Mouse (Mus musculus) stomach, embryonic 15.5 days (tissue): ENCODE measurements at regions not wholly inside any gene's neighbourhood (a gene's known extent, or its start where the extent isn't known, plus 50 kb on each side); places are given as distances from the start of the nearest gene placed in this dataset.

Experiments used
- ATAC-seq: fragments of 200-750 bp; cut with Nextera tagmentation; 2 replicates; pipeline ENCODE4 v1.8.0; 2017; ENCODE audit warnings: low read depth, moderate number of reproducible peaks, moderate TSS enrichment; ENCODE audit not compliant: insufficient read depth, low FRiP score
- H3K27ac ChIP-seq: fragments of 300-500 bp; sonication (generic); 2 replicates; pipeline ENCODE4 v1.5.1; 2015; ENCODE audit warnings: mild to moderate bottlenecking, inconsistent platforms
- H3K27me3 ChIP-seq: fragments of 300-500 bp; sonication (generic); replicated peaks from 2 replicates; pipeline ENCODE4 v1.6.1; 2015; ENCODE audit warnings: inconsistent platforms
- H3K36me3 ChIP-seq: fragments of 300-500 bp; sonication (generic); 2 replicates; pipeline ENCODE4 v1.6.1; 2015; ENCODE audit warnings: inconsistent platforms
- H3K4me1 ChIP-seq: fragments of 300-500 bp; sonication (generic); 2 replicates; pipeline ENCODE4 v1.6.1; 2015; ENCODE audit warnings: inconsistent platforms
- H3K4me2 ChIP-seq: fragments of 300-500 bp; sonication (generic); 2 replicates; pipeline ENCODE4 v1.6.1; 2015; ENCODE audit warnings: mild to moderate bottlenecking, inconsistent platforms
- H3K4me3 ChIP-seq: fragments of 300-500 bp; sonication (generic); replicated peaks from 2 replicates; pipeline ENCODE4 v1.5.1; 2015; ENCODE audit warnings: inconsistent platforms
- H3K9ac ChIP-seq: fragments of 300-500 bp; sonication (generic); 2 replicates; pipeline ENCODE4 v1.6.1; 2015; ENCODE audit warnings: inconsistent platforms
- H3K9me3 ChIP-seq: fragments of 300-500 bp; sonication (generic); 2 replicates; pipeline ENCODE4 v1.6.1; 2016; ENCODE audit warnings: inconsistent platforms
- WGBS: fragments of 180-500 bp; shearing (Covaris S2); methylation state at CpG from one replicate; pipeline ENCODE4 v1.1.7; 2015; 5-methylcytosine and 5-hydroxymethylcytosine counted together

- 76% methylated on average over 11 of the region's 11 CpGs for WGBS
- Histone ChIP-seq H3K4me2 (peak overlapping the region; percentile 31; the same call in 1 of the 2 replicates), H3K9me3 (no peaks in the 10 kb centered on the region), H3K36me3 (no peaks in the 10 kb centered on the region), H3K4me1 (peaks cover 1% of the 10 kb centered on the region; the same call in 1 of the 2 replicates), H3K4me3 (no peak overlapping the region), H3K27ac (no peak overlapping the region), H3K27me3 (no peaks in the 10 kb centered on the region), H3K9ac (no peak overlapping the region)
- no peak for ATAC-seq
Observed at GRCm38 (mm10) chr8:64366226-64366973, 160.3 kb upstream of the Tll1 start.

- no peaks in the 10 kb centered on the region for H3K36me3 ChIP-seq
- H3K9me3 ChIP-seq, result no peaks in the 10 kb centered on the region
- H3K4me2 ChIP-seq, result no peak overlapping the region
- no peak for ATAC-seq
- H3K9ac ChIP-seq, result no peak overlapping the region
- 76% methylated on average over 5 of the region's 5 CpGs for WGBS
- no peak overlapping the region for H3K4me3 ChIP-seq
- no peaks in the 10 kb centered on the region for H3K27me3 ChIP-seq
- no peaks in the 10 kb centered on the region for H3K4me1 ChIP-seq
- H3K27ac ChIP-seq, result no peak overlapping the region
Observed at GRCm38 (mm10) chr8:64357092-64357491, 151.0 kb upstream of the Tll1 start.

- no peaks in the 10 kb centered on the region for H3K27me3 ChIP-seq
- no peaks in the 10 kb centered on the region for H3K36me3 ChIP-seq
- H3K9me3 ChIP-seq, result no peaks in the 10 kb centered on the region
- no peak overlapping the region for H3K4me2 ChIP-seq
- H3K4me3 ChIP-seq, result no peak overlapping the region
- no peaks in the 10 kb centered on the region for H3K4me1 ChIP-seq
- WGBS, result 72% methylated on average over 3 of the region's 3 CpGs
- ATAC-seq, result no peak
- no peak overlapping the region for H3K27ac ChIP-seq
- H3K9ac ChIP-seq, result no peak overlapping the region
Observed at GRCm38 (mm10) chr8:64348082-64348646, 142.1 kb upstream of the Tll1 start.

- Histone ChIP-seq H3K9ac (no peak overlapping the region), H3K9me3 (no peaks in the 10 kb centered on the region), H3K4me2 (no peak overlapping the region), H3K27me3 (no peaks in the 10 kb centered on the region), H3K4me3 (no peak overlapping the region), H3K4me1 (no peaks in the 10 kb centered on the region), H3K36me3 (no peaks in the 10 kb centered on the region), H3K27ac (no peak overlapping the region)
- WGBS, result 78% methylated on average over 2 of the region's 2 CpGs
- no peak for ATAC-seq
Observed at GRCm38 (mm10) chr8:64347490-64347889, 141.4 kb upstream of the Tll1 start.

GRCm38 (mm10) chr8:64346428-64346827 lies 140.4 kb upstream of the Tll1 start:
- ATAC-seq, result no peak
- no peaks in the 10 kb centered on the region for H3K27me3 ChIP-seq

GRCm38 (mm10) chr8:64344933-64345332 lies 138.9 kb upstream of the Tll1 start:
- H3K36me3 ChIP-seq, result no peaks in the 10 kb centered on the region
- WGBS, result 81% methylated on average over 1 of the region's 1 CpGs

More at GRCm38 (mm10) chr8:64346428-64346827, 140.4 kb upstream of the Tll1 start:
- Histone ChIP-seq H3K9me3 (no peaks in the 10 kb centered on the region), H3K4me3 (no peak overlapping the region), H3K27ac (no peak overlapping the region), H3K4me2 (no peak overlapping the region), H3K4me1 (no peaks in the 10 kb centered on the region), H3K36me3 (no peaks in the 10 kb centered on the region), H3K9ac (no peak overlapping the region)
- 58% methylated on average over 5 of the region's 5 CpGs for WGBS

GRCm38 (mm10) chr8:64343600-64343999 lies 137.5 kb upstream of the Tll1 start:
- H3K27me3 ChIP-seq, result no peaks in the 10 kb centered on the region
- 84% methylated on average over 7 of the region's 7 CpGs for WGBS
- H3K4me2 ChIP-seq, result no peak overlapping the region

More at GRCm38 (mm10) chr8:64344933-64345332, 138.9 kb upstream of the Tll1 start:
- H3K27me3 ChIP-seq, result no peaks in the 10 kb centered on the region
- H3K4me1 ChIP-seq, result no peaks in the 10 kb centered on the region
- ATAC-seq, result no peak
- no peak overlapping the region for H3K9ac ChIP-seq
- H3K4me2 ChIP-seq, result no peak overlapping the region
- H3K9me3 ChIP-seq, result no peaks in the 10 kb centered on the region
- no peak overlapping the region for H3K4me3 ChIP-seq
- H3K27ac ChIP-seq, result no peak overlapping the region

GRCm38 (mm10) chr8:64342397-64342796 lies 136.3 kb upstream of the Tll1 start:
- Histone ChIP-seq H3K9ac (no peak overlapping the region), H3K9me3 (no peaks in the 10 kb centered on the region), H3K4me2 (no peak overlapping the region), H3K36me3 (no peaks in the 10 kb centered on the region), H3K27me3 (no peaks in the 10 kb centered on the region), H3K27ac (no peak overlapping the region), H3K4me1 (no peaks in the 10 kb centered on the region), H3K4me3 (no peak overlapping the region)
- no peak for ATAC-seq

More at GRCm38 (mm10) chr8:64343600-64343999, 137.5 kb upstream of the Tll1 start:
- H3K9ac ChIP-seq, result no peak overlapping the region
- H3K27ac ChIP-seq, result no peak overlapping the region
- ATAC-seq, result no peak
- H3K9me3 ChIP-seq, result no peaks in the 10 kb centered on the region
- no peak overlapping the region for H3K4me3 ChIP-seq
- H3K4me1 ChIP-seq, result no peaks in the 10 kb centered on the region
- H3K36me3 ChIP-seq, result no peaks in the 10 kb centered on the region

GRCm38 (mm10) chr8:64337356-64337755 lies 131.3 kb upstream of the Tll1 start:
- Histone ChIP-seq H3K9me3 (no peaks in the 10 kb centered on the region), H3K27me3 (no peaks in the 10 kb centered on the region), H3K4me1 (no peaks in the 10 kb centered on the region), H3K36me3 (no peaks in the 10 kb centered on the region), H3K9ac (no peak overlapping the region), H3K4me3 (no peak overlapping the region), H3K27ac (no peak overlapping the region), H3K4me2 (no peak overlapping the region)
- ATAC-seq, result no peak
- WGBS, result 66% methylated on average over 7 of the region's 7 CpGs

- no peak overlapping the region for H3K4me3 ChIP-seq
- H3K4me2 ChIP-seq, result no peak overlapping the region
- no peak for ATAC-seq
- no peaks in the 10 kb centered on the region for H3K9me3 ChIP-seq
- H3K36me3 ChIP-seq, result no peaks in the 10 kb centered on the region
- H3K9ac ChIP-seq, result no peak overlapping the region
- no peaks in the 10 kb centered on the region for H3K27me3 ChIP-seq
- no peaks in the 10 kb centered on the region for H3K4me1 ChIP-seq
- no peak overlapping the region for H3K27ac ChIP-seq
Observed at GRCm38 (mm10) chr8:64336546-64336945, 130.5 kb upstream of the Tll1 start.

GRCm38 (mm10) chr8:64335495-64335894 lies 129.4 kb upstream of the Tll1 start:
- 33% methylated on average over 5 of the region's 5 CpGs for WGBS
- no peaks in the 10 kb centered on the region for H3K27me3 ChIP-seq
- H3K27ac ChIP-seq, result no peak overlapping the region
- no peaks in the 10 kb centered on the region for H3K36me3 ChIP-seq
- H3K9ac ChIP-seq, result no peak overlapping the region
- H3K4me2 ChIP-seq, result no peak overlapping the region
- no peak overlapping the region for H3K4me3 ChIP-seq
- H3K4me1 ChIP-seq, result no peaks in the 10 kb centered on the region
- H3K9me3 ChIP-seq, result no peaks in the 10 kb centered on the region
- ATAC-seq, result no peak

- no peak for ATAC-seq
- 92% methylated on average over 2 of the region's 2 CpGs for WGBS
Observed at GRCm38 (mm10) chr8:64323985-64324384, 117.9 kb upstream of the Tll1 start.

More at GRCm38 (mm10) chr8:64323985-64324384, 117.9 kb upstream of the Tll1 start:
- no peaks in the 10 kb centered on the region for H3K36me3 ChIP-seq
- H3K27me3 ChIP-seq, result no peaks in the 10 kb centered on the region
- no peak overlapping the region for H3K27ac ChIP-seq
- no peak overlapping the region for H3K9ac ChIP-seq
- H3K4me1 ChIP-seq, result no peaks in the 10 kb centered on the region
- H3K4me3 ChIP-seq, result no peak overlapping the region
- no peak overlapping the region for H3K4me2 ChIP-seq
- no peaks in the 10 kb centered on the region for H3K9me3 ChIP-seq
